Mouse (Mus musculus) limb, embryonic 15.5 days (tissue): ENCODE data around the gene 5730455P16Rik. TPM values are rescaled to one million over a fixed set of nuclear protein-coding genes. Genes with fewer than 3 reads are reported as not detected.
"Not testable (repeated sequence)": the region's sequence is repeated elsewhere in the genome, so short reads cannot be mapped to it uniquely, and the experiment has no call there.

Source experiments
- ATAC-seq: fragments of 200-750 bp; cut with Nextera tagmentation; 2 replicates; pipeline ENCODE4 v1.8.0; 2017; ENCODE audit warnings: low read depth, moderate TSS enrichment; ENCODE audit not compliant: insufficient number of reproducible peaks, low FRiP score, low TSS enrichment
- H3K27ac ChIP-seq: fragments of 300-500 bp; sonication (generic); 2 replicates; pipeline ENCODE4 v1.5.1; 2015; ENCODE audit warnings: moderate library complexity, mild to moderate bottlenecking, inconsistent platforms
- H3K27me3 ChIP-seq: fragments of 300-500 bp; sonication (generic); 2 replicates; pipeline ENCODE4 v1.6.1; 2015; ENCODE audit warnings: inconsistent platforms
- H3K36me3 ChIP-seq: fragments of 300-500 bp; sonication (generic); 2 replicates; pipeline ENCODE4 v1.6.1; 2015; ENCODE audit warnings: inconsistent platforms
- H3K4me1 ChIP-seq: fragments of 300-500 bp; sonication (generic); 2 replicates; pipeline ENCODE4 v1.6.1; 2015; ENCODE audit warnings: inconsistent platforms
- H3K4me2 ChIP-seq: fragments of 300-500 bp; sonication (generic); 2 replicates; pipeline ENCODE4 v1.6.1; 2015; ENCODE audit warnings: mild to moderate bottlenecking, inconsistent platforms
- H3K4me3 ChIP-seq: fragments of 300-500 bp; sonication (generic); 2 replicates; pipeline ENCODE4 v1.5.1; 2015; ENCODE audit warnings: mild to moderate bottlenecking, inconsistent platforms
- H3K9ac ChIP-seq: fragments of 300-500 bp; sonication (generic); 2 replicates; pipeline ENCODE4 v1.6.1; 2015; ENCODE audit warnings: inconsistent platforms
- H3K9me3 ChIP-seq: fragments of 300-500 bp; sonication (generic); 2 replicates; pipeline ENCODE4 v1.6.1; 2016; ENCODE audit warnings: inconsistent platforms
- WGBS: fragments of 180-500 bp; shearing (Covaris S2); methylation state at CpG from one replicate; pipeline ENCODE4 v1.1.7; 2015; 5-methylcytosine and 5-hydroxymethylcytosine counted together
- polyA plus RNA-seq: library from polyadenylated mRNA; unstranded; fragments of >200 nt; fragmentation: Nextera tagmentation; extraction: Ambion mirVana; gene quantifications from 2 replicates; pipeline ENCODE4 v1.2.1, GENCODE M21; 2015

5730455P16Rik gene
- polyA plus RNA-seq, 1 experiment from 2014 or later = 21.6 TPM

GRCm38 (mm10) chr11:80395930-80396329 is 18.1 kb upstream of the 5730455P16Rik start:
- H3K4me3 ChIP-seq = no peak overlapping the region
- no peaks in the 10 kb centered on the region for H3K9me3 ChIP-seq
- no peaks in the 10 kb centered on the region for H3K4me1 ChIP-seq
- no peak overlapping the region for H3K27ac ChIP-seq
- no peak for ATAC-seq
- WGBS = 84% methylated on average over 3 of the region's 3 CpGs
- no peak overlapping the region for H3K9ac ChIP-seq
- peaks cover 54% of the 10 kb centered on the region for H3K36me3 ChIP-seq
- no peak overlapping the region for H3K4me2 ChIP-seq
- H3K27me3 ChIP-seq = no peaks in the 10 kb centered on the region

GRCm38 (mm10) chr11:80391407-80392120 is 13.7 kb upstream of the 5730455P16Rik start:
- H3K36me3 ChIP-seq = peaks cover 58% of the 10 kb centered on the region
- WGBS = 85% methylated on average over 2 of the region's 2 CpGs
- no peak overlapping the region for H3K4me2 ChIP-seq
- H3K4me3 ChIP-seq = no peak overlapping the region
- no peaks in the 10 kb centered on the region for H3K9me3 ChIP-seq
- no peaks in the 10 kb centered on the region for H3K4me1 ChIP-seq
- ATAC-seq = no peak
- H3K27me3 ChIP-seq = no peaks in the 10 kb centered on the region
- H3K9ac ChIP-seq = no peak overlapping the region
- H3K27ac ChIP-seq = no peak overlapping the region

- WGBS = 94% methylated on average over 1 of the region's 1 CpGs
- ATAC-seq = no peak
- peaks cover 47% of the 10 kb centered on the region for H3K36me3 ChIP-seq
- no peak overlapping the region for H3K9ac ChIP-seq
- no peaks in the 10 kb centered on the region for H3K9me3 ChIP-seq
- H3K4me3 ChIP-seq = no peak overlapping the region
- peaks cover 15% of the 10 kb centered on the region; the same call in 1 of the 2 replicates for H3K4me1 ChIP-seq
- H3K27ac ChIP-seq = no peak overlapping the region
- no peak overlapping the region for H3K4me2 ChIP-seq
- no peaks in the 10 kb centered on the region for H3K27me3 ChIP-seq
Observed at GRCm38 (mm10) chr11:80389885-80390284, 12.1 kb upstream of the 5730455P16Rik start.

- H3K4me3 ChIP-seq = no peak overlapping the region
- 78% methylated on average over 2 of the region's 2 CpGs for WGBS
- peaks cover 39% of the 10 kb centered on the region for H3K36me3 ChIP-seq
- H3K4me1 ChIP-seq = peaks cover 27% of the 10 kb centered on the region; the same call in 1 of the 2 replicates
- H3K9me3 ChIP-seq = no peaks in the 10 kb centered on the region
- ATAC-seq = no peak
- H3K27ac ChIP-seq = no peak overlapping the region
- H3K27me3 ChIP-seq = no peaks in the 10 kb centered on the region
- H3K9ac ChIP-seq = no peak overlapping the region
- no peak overlapping the region for H3K4me2 ChIP-seq
Observed at GRCm38 (mm10) chr11:80386790-80387189, 9.0 kb upstream of the 5730455P16Rik start.

- peak overlapping the region; percentile 85 for H3K4me3 ChIP-seq
- ATAC-seq = no peak
- peaks cover 32% of the 10 kb centered on the region for H3K36me3 ChIP-seq
- peak overlapping the region; percentile 8; the same call in 1 of the 2 replicates for H3K9ac ChIP-seq
- H3K4me2 ChIP-seq = peak overlapping the region; percentile 69
- H3K27me3 ChIP-seq = no peaks in the 10 kb centered on the region
- H3K9me3 ChIP-seq = no peaks in the 10 kb centered on the region
- H3K27ac ChIP-seq = no peak overlapping the region
- peaks cover 27% of the 10 kb centered on the region; the same call in 1 of the 2 replicates for H3K4me1 ChIP-seq
- 48% methylated on average over 4 of the region's 4 CpGs for WGBS
Observed at GRCm38 (mm10) chr11:80385055-80385454, 7.2 kb upstream of the 5730455P16Rik start.

GRCm38 (mm10) chr11:80384461-80384860 is 6.6 kb upstream of the 5730455P16Rik start:
- Histone ChIP-seq H3K27ac (no peak overlapping the region), H3K4me2 (peak overlapping the region; percentile 69), H3K27me3 (no peaks in the 10 kb centered on the region), H3K9ac (peak overlapping the region; percentile 8), H3K4me3 (peak overlapping the region; percentile 85), H3K36me3 (peaks cover 27% of the 10 kb centered on the region), H3K4me1 (peaks cover 27% of the 10 kb centered on the region; the same call in 1 of the 2 replicates), H3K9me3 (no peaks in the 10 kb centered on the region)
- no peak for ATAC-seq

GRCm38 (mm10) chr11:80383626-80384046 is 5.8 kb upstream of the 5730455P16Rik start:
- under 1% methylated on average over 20 of the region's 20 CpGs for WGBS
- Histone ChIP-seq H3K27me3 (no peaks in the 10 kb centered on the region), H3K4me3 (peak overlapping the region; percentile 85), H3K9me3 (no peaks in the 10 kb centered on the region), H3K27ac (peak overlapping the region; percentile 93), H3K4me2 (no peak overlapping the region), H3K36me3 (peaks cover 21% of the 10 kb centered on the region), H3K9ac (peak overlapping the region; percentile 97), H3K4me1 (peaks cover 27% of the 10 kb centered on the region; the same call in 1 of the 2 replicates)
- no peak for ATAC-seq

GRCm38 (mm10) chr11:80383019-80383625 is 5.3 kb upstream of the 5730455P16Rik start, which contains the start of gene Zfp207:
TSS of gene Zfp207 (plus strand) at chr11:80383279.
- H3K27me3 ChIP-seq = no peaks in the 10 kb centered on the region
- WGBS = under 1% methylated on average over 33 of the region's 33 CpGs
- peak within 1 kb of the TSS; percentile 93 for H3K27ac ChIP-seq
- H3K9me3 ChIP-seq = no peaks in the 10 kb centered on the region
- peak within 1 kb of the TSS; percentile 69 for H3K4me2 ChIP-seq
- H3K4me1 ChIP-seq = peaks cover 27% of the 10 kb centered on the region; the same call in 1 of the 2 replicates
- peak; percentile 95 for ATAC-seq
- peak within 1 kb of the TSS; percentile 85 for H3K4me3 ChIP-seq
- peak within 1 kb of the TSS; percentile 97 for H3K9ac ChIP-seq
- peaks cover 16% of the 10 kb centered on the region for H3K36me3 ChIP-seq

- Histone ChIP-seq H3K9ac (0 out of 2 replicates have a peak overlapping the region, but pooled peaks have one; percentile 11), H3K4me1 (peaks cover 27% of the 10 kb centered on the region; the same call in 1 of the 2 replicates), H3K9me3 (no peaks in the 10 kb centered on the region), H3K27me3 (no peaks in the 10 kb centered on the region), H3K36me3 (peaks cover 11% of the 10 kb centered on the region), H3K27ac (peak overlapping the region; percentile 93), H3K4me2 (peak overlapping the region; percentile 48), H3K4me3 (peak overlapping the region; percentile 85)
- WGBS = 6% methylated on average over 12 of the region's 12 CpGs
- no peak for ATAC-seq
Observed at GRCm38 (mm10) chr11:80382626-80383018, 4.8 kb upstream of the 5730455P16Rik start.

GRCm38 (mm10) chr11:80379184-80379583 is 1.4 kb upstream of the 5730455P16Rik start:
- H3K4me3 ChIP-seq, H3K9me3 ChIP-seq, H3K27ac ChIP-seq, H3K4me2 ChIP-seq, H3K9ac ChIP-seq, H3K27me3 ChIP-seq, ATAC-seq: not testable (repeated sequence)
- Histone ChIP-seq H3K36me3 (peaks cover 10% of the 10 kb centered on the region), H3K4me1 (0 out of 2 replicates have a peak, but pooled peaks cover 14% of the 10 kb centered on the region)
- 94% methylated on average over 7 of the region's 7 CpGs for WGBS

- WGBS = 71% methylated on average over 2 of the region's 2 CpGs
- not testable (repeated sequence) for ATAC-seq, H3K27me3 ChIP-seq, H3K9me3 ChIP-seq, H3K9ac ChIP-seq, H3K27ac ChIP-seq
- H3K4me1 ChIP-seq = 0 out of 2 replicates have a peak, but pooled peaks cover 14% of the 10 kb centered on the region
- peak overlapping the region; percentile 73 for H3K4me3 ChIP-seq
- peaks cover 16% of the 10 kb centered on the region for H3K36me3 ChIP-seq
- H3K4me2 ChIP-seq = peak overlapping the region; percentile 82
Observed at GRCm38 (mm10) chr11:80378452-80379068, 726 bp upstream of the 5730455P16Rik start.
